Mouse (Mus musculus) erythroblast, adult 5-6 weeks (primary cell): ENCODE results near the gene Agmat. TPM values are rescaled to one million over a fixed set of nuclear protein-coding genes. Genes with fewer than 3 reads are reported as not detected.

Experiments
- ATAC-seq: replicated peaks from 2 replicates; pipeline ENCODE4 v1.8.0; 2016; ENCODE audit warnings: moderate number of reproducible peaks, mild to moderate bottlenecking, moderate TSS enrichment, inconsistent platforms; ENCODE audit not compliant: poor library complexity, low FRiP score, severe bottlenecking
- total RNA-seq, 2 experiments: library from RNA; stranded (forward) in 1 of 2; stranded (reverse) in 1 of 2; fragments of 150-400 nt in 1 of 2; fragments of 200-764, 138-1000 nt in 1 of 2; gene quantifications; 2 replicates each; pipeline versions ENCODE4 v1.2.3 to v1.2.4; 2015 to 2017; ENCODE audit warnings: low replicate concordance in 2 of 2

Gene Agmat
- total RNA-seq, 2 experiments from 2014 or later, result 1.5 TPM; not detected in 1

DNA sequence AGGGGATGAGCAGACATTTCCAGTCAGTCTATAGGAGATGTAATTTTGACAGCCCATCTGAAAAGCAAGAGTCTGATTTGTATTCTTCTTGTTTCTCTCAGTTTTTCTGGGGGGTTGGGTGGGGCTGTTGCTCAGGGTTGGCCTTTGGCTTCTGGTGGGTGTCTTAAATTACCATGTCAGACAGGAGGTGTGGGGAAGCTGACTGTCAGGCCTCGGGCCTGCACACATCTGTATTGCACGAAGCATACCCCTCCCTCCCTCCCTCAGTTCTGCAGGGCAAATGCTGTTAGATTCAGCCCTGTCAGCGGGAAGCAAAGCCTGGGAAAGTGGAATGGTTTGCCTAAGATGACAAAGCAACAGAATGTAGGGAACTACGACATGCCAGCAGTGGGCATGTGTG, 50.5 kb downstream of the Agmat start:
- ATAC-seq, result no peak

DNA sequence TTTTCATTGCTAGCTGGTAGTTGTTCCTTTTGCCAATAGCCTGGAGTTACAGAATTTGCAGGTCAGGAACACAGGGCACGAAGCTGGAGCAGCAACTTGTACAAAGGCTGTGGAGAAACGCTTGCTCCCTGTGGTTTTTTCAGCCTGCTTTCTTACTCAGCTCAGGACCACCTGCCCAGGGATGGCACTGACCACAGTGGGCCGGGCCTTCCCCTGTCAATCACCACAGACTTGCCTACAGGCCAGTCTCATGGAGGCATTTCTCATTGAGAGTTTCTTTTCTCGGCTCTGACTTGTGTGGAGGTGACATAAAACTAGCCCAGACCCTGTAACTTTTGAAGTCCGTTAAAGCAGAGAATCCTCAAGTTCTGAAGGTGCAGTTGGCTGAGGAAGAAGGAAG, 51.1 kb downstream of the Agmat start:
- no peak for ATAC-seq

DNA sequence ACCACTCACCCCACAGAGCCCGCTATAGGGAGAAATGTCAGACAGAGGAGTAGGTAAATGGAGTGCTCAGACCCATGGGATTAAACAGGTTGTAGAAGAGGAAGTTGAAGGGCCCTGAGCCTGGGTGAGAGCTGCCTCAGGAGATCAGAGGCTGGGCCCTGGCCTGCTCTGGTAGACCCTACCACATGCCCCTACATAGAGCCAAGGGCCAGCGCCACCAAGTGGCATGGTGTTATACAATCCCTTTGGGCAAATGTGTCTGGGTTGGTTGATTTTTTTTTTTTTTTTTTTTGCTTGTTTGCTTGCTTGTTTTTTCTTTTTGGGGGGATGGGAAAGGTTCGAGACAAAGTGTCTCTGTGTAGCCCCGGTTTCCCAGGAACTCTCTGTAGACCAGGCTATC, 57.6 kb downstream of the Agmat start:
- no peak for ATAC-seq

DNA sequence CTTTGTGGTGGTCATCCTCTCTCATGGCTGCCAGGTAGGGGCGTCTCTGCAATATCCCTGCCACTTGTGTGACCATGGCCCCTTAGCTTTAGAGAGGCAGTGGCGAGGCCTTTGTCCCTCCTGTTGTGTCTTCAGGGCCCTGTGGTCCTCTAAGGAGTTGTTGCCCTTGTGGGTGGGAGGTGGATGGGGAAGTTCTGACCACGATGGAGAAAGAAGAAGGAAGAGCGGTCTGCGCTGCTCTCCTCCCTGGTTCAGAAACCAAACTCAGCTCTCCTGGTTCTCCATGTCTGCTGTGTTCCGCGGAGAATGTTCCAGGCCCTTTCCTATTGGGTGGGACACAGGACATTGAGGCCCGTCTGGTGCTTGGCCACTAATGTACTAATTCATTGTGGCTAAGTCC, 59.4 kb downstream of the Agmat start:
- no peak for ATAC-seq

Other genes starting within 250 kb of the Agmat start
- 38.0 and 60.7 TPM in 2 replicates for gene Spen, start 208.1 kb upstream of the Agmat start, total RNA-seq (2015; ENCODE audit: low replicate concordance)
- 35.6 and 63.0 TPM in 2 replicates for gene Spen, start 208.1 kb upstream of the Agmat start, total RNA-seq (2017; ENCODE audit: low replicate concordance)
- 0.63 TPM in 1 of 2 replicates, not detected in the other for gene Fblim1, start 140.6 kb upstream of the Agmat start, total RNA-seq (2015; ENCODE audit: low replicate concordance)
- gene Fblim1, start 140.6 kb upstream of the Agmat start, total RNA-seq (2017; ENCODE audit: low replicate concordance), result 0.56 and 1.1 TPM in 2 replicates
- not detected in 2 replicates for gene Tmem82, start 128.0 kb upstream of the Agmat start, total RNA-seq (2015; ENCODE audit: low replicate concordance)
- gene Tmem82, start 128.0 kb upstream of the Agmat start, total RNA-seq (2017; ENCODE audit: low replicate concordance), result 0.34 TPM in 1 of 2 replicates, not detected in the other
- not detected in 2 replicates for gene Slc25a34, start 122.9 kb upstream of the Agmat start, total RNA-seq (2015; ENCODE audit: low replicate concordance)
- gene Slc25a34, start 122.9 kb upstream of the Agmat start, total RNA-seq (2017; ENCODE audit: low replicate concordance), result not detected in 2 replicates
- gene Plekhm2, start 81.8 kb upstream of the Agmat start, total RNA-seq (2015; ENCODE audit: low replicate concordance), result 2.9 and 10.7 TPM in 2 replicates
- 2.0 and 4.3 TPM in 2 replicates for gene Plekhm2, start 81.8 kb upstream of the Agmat start, total RNA-seq (2017; ENCODE audit: low replicate concordance)
- 2.9 TPM in 1 of 2 replicates, not detected in the other for gene Rsc1a1, start 61.1 kb upstream of the Agmat start, total RNA-seq (2015; ENCODE audit: low replicate concordance)
- 0.84 and 4.3 TPM in 2 replicates for gene Rsc1a1, start 61.1 kb upstream of the Agmat start, total RNA-seq (2017; ENCODE audit: low replicate concordance)
- gene Ddi2, start 23.3 kb upstream of the Agmat start, total RNA-seq (2015; ENCODE audit: low replicate concordance), result 10.0 and 14.8 TPM in 2 replicates
- gene Ddi2, start 23.3 kb upstream of the Agmat start, total RNA-seq (2017; ENCODE audit: low replicate concordance), result 17.7 and 18.5 TPM in 2 replicates
- gene Dnajc16, start 44.3 kb downstream of the Agmat start, total RNA-seq (2015; ENCODE audit: low replicate concordance), result 0.38 and 5.0 TPM in 2 replicates
- 3.2 and 7.8 TPM in 2 replicates for gene Dnajc16, start 44.3 kb downstream of the Agmat start, total RNA-seq (2017; ENCODE audit: low replicate concordance)
- 4.4 and 10.0 TPM in 2 replicates for gene Casp9, start 46.9 kb downstream of the Agmat start, total RNA-seq (2015; ENCODE audit: low replicate concordance)
- gene Casp9, start 46.9 kb downstream of the Agmat start, total RNA-seq (2017; ENCODE audit: low replicate concordance), result 4.2 and 4.3 TPM in 2 replicates
- not detected in 2 replicates for gene Cela2a, start 79.5 kb downstream of the Agmat start, total RNA-seq (2015; ENCODE audit: low replicate concordance)
- gene Cela2a, start 79.5 kb downstream of the Agmat start, total RNA-seq (2017; ENCODE audit: low replicate concordance), result not detected in 2 replicates
- gene Ctrc, start 99.7 kb downstream of the Agmat start, total RNA-seq (2015; ENCODE audit: low replicate concordance), result not detected in 2 replicates
- gene Ctrc, start 99.7 kb downstream of the Agmat start, total RNA-seq (2017; ENCODE audit: low replicate concordance), result not detected in 2 replicates
- 17.6 and 22.5 TPM in 2 replicates for gene Efhd2, start 128.2 kb downstream of the Agmat start, total RNA-seq (2015; ENCODE audit: low replicate concordance)
- gene Efhd2, start 128.2 kb downstream of the Agmat start, total RNA-seq (2017; ENCODE audit: low replicate concordance), result 13.9 and 19.6 TPM in 2 replicates